Mouse (Mus musculus) thymus, postnatal 10 days (tissue): ENCODE measurements around the gene Xrcc4.

ENCODE experiments used
- DNase-seq, 2 experiments: peaks; one replicate each; pipeline ENCODE4 v3.0.0; 2021; ENCODE audit warnings: low spot score in 2 of 2

Gene Xrcc4

DNA sequence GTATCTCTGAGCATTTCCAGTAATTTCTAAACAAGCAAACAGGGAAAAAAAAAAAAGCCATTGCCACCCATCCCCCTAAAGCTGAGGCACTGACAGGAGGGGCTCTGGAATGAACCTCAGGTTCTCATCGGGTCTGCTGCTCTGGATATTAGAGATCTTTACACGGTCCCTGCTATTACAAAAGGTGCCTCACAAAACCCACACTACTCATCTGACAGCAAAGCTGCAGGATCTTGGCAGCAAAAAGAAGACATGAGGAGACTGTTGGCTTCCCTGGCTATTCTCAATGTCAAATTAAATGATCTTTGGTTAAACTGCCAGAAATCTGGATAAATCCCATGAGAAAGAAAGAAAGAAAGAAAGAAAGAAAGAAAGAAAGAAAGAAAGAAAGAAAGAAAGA lies 145.1 kb downstream of the Xrcc4 start:
- DNase-seq: no peak

DNA sequence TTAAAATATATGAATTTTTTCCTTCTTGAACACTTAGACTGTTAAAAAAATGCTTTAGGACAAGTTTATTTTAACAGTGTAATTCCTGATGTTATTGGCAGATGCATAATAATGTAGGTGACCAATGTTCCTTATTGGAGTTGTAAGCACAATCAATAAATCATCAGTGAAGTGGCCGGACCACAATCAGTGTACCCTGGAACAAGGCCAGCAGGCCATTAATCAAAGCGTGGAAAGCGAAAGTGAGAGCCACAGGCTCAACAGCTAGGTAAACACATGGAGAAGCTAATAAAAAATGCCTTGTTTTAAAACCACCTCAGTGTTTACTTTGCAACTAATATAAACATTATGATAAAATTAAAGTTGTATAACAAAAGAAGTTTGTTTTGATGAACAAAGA lies 159.9 kb downstream of the Xrcc4 start:
- no peak for DNase-seq

DNA sequence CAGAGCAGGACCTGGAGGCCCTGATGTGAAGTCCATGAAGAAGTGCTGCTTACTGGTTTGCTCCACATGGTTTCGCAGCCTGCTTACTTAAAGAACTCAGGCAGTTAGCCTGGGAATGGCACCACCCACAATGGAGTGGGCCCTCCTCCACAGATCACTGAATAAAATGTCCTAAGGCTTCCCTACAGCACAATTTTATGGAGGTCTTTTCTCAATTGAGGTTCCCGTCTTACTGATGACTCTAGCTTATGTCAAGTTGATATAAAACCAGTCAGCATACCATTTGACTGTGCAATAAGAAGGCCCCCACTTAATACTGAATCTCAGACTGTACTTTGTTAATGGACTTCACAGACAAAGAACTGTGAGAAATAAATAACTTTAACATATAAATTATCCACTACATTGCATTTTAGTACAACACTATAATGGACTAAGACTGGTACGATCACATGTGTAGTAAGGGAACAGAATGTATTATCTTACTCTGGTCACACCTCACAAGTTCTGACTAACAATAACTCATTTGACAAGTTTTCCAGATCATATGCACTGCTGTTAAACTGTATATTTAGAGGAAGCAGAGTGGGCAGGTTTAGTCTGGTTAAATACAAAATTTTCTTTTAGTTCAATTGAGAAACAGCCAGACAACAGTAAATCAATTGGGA lies 170.5 kb downstream of the Xrcc4 start:
- no peak for DNase-seq

DNA sequence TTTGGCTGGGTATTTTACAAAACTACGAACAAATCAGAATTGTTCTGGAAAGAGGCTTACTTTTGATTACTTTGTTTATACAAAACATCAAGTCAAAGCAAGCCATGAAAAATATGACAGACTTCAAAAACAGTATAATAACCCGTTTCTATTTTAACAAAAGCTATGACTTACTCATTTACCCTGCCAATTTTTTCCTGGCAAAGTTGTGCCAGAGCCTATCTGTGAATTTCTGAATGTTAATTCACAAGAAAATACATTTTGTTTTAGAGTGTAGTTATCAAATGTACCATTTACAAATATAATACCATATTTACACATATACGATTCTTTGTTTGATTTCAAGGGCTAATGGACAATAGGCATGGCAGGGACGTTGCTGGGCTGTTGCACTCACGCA lies 175.1 kb downstream of the Xrcc4 start:
- DNase-seq: no peak

DNA sequence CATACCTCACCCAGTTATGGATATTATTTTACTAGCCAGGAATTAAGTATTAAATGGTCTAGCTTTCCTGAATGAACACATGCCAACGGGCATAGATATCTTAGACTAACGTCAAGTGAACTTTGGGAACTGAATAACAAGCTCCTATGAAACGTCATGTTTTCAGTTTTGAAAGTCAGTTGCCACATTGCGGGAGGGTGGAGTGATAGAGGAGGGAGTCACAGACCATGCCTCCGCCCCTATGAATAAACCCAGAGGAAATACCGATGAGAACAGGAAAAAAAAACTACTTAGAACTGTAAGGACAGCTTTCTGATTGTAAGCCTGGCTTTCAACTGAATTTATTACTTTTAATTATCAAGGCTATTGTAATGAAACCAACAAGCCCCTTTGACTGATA lies 175.5 kb downstream of the Xrcc4 start:
- DNase-seq: no peak

- DNase-seq: no peak
Observed at GRCm38 (mm10) chr13:89906120-89906519, 183.3 kb downstream of the Xrcc4 start.

DNA sequence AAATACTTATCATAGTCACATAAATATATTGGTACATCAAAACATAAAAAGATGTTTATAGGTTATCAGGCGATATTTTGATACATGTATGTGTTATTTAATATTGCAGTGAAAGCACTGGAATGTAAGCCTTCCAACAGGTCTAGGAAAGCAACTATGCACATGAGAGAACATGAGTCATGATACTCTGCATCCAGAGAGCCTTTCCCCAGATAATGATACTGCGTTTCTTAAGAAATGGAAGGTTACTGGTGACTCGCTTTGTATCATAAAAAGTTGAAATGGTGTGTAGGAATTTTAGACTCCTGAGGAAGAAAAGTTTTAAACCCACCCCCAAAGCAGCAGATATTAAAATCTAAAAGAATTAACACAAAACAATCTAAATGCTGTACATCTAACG lies 190.3 kb downstream of the Xrcc4 start:
- no peak for DNase-seq

GRCm38 (mm10) chr13:89892140-89892539 lies 197.3 kb downstream of the Xrcc4 start:
- DNase-seq: no peak

DNA sequence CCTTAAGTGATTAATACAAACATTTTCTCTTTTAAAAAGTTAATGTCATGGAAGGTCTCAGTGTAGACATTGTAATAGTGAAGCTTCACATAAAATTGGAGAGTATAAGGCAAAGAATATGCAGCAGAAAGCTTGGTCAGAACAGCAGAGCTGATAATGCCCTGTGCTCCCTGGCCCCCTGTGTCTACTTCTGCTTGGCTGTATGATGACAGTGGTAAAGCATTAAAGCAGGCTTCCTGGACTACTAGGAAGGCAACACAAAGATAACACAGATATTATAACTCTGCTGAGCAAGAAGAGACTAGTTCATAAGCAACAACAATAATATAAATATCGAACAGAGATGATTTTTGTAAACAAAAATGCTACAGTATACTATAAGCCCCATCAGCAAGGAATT lies 199.2 kb downstream of the Xrcc4 start:
- no peak for DNase-seq

GRCm38 (mm10) chr13:89889074-89889473 lies 200.3 kb downstream of the Xrcc4 start:
- no peak for DNase-seq

DNA sequence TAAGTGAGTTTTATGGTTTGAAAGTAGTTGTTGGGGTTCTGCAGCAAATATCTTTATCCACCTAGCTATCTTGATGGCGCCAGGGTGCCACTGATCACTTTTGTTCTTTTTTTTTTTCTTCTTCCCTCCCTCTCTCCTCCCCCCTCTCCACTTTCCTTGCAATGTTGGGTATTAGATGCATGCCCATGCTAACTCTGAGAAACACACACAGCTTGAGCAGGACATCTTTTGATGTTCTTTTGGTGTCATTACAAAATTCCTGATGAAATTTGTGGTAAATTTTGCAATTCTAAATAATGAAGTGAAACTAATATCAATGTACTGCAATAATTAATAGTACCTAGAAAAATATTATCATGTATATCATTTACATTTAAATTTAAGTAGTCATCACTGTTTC lies 205.9 kb downstream of the Xrcc4 start:
- DNase-seq: no peak

- no peak for DNase-seq
Observed at GRCm38 (mm10) chr13:89881281-89881680, 208.1 kb downstream of the Xrcc4 start.

DNA sequence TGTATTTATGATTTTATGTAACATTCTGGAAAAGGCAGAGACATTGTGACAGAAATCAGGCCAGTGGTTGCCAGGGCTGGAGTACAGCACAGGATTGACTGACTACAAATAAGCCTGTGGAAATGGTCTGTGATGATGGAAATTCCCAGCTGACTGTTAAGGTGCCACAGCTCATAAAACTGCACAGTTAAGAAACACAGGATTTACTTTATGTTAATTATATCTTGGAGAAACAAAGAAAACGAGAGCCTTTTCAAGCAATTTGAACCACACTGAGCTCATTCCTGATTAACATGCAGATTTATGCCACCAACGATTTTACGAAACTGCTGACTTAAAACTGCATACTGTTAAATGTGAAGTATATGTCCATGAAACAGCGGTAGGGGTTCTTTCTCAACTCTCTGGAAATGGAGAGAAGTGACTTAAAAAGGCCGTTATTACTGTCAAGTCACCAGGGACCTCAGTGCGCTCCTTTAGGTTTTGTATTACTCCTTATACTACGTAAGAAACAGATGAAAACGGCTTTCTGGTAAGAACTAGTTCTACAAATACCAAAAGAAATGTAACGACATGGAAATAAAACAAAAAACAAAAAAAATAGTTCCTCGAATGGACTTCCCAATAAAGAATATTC lies 210.5 kb downstream of the Xrcc4 start:
- DNase-seq: no peak

GRCm38 (mm10) chr13:89875499-89875898 lies 213.9 kb downstream of the Xrcc4 start:
- no peak for DNase-seq

- no peak for DNase-seq
Observed at GRCm38 (mm10) chr13:89872725-89873124, 216.7 kb downstream of the Xrcc4 start.

GRCm38 (mm10) chr13:89854139-89854538 lies 235.3 kb downstream of the Xrcc4 start:
- DNase-seq: no peak

DNA sequence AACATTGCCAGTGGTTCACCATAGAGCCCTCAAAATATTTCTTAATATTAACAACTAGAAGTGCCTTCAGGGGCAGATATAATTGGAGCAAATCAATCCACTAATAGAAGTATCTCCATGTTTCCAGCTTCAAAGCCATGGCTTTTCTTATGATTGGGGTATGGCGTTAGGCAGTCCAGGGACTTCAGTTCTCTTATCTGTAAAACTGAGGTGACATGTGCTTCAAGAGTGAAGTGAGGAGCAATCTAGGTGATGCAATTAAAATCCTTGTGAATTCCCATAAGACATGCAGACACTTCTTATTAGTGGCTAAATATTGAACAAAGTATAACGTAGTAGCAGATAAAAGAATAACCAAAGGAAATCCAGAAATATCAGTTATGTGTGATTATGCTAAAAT lies 238.7 kb downstream of the Xrcc4 start:
- no peak for DNase-seq

DNA sequence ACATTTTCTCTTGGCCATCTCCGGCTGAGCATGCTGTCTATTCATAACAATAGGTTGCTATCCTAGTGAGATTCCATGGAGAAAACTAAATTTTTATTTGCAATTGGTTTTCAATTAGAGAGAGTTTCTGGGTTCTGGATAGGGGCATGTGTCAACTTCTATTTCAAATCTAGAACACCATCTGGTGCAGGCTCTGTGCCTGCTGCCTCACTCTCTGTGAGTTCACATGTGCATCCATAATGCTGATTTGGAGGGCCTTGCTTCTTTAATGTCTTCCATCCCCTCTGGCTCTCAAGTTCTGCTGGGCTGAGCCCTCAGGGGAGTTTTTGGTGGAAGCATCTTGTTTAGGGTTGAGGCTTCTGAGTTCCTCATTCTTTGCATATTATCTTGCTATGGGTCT lies 239.5 kb downstream of the Xrcc4 start:
- DNase-seq: no peak

DNA sequence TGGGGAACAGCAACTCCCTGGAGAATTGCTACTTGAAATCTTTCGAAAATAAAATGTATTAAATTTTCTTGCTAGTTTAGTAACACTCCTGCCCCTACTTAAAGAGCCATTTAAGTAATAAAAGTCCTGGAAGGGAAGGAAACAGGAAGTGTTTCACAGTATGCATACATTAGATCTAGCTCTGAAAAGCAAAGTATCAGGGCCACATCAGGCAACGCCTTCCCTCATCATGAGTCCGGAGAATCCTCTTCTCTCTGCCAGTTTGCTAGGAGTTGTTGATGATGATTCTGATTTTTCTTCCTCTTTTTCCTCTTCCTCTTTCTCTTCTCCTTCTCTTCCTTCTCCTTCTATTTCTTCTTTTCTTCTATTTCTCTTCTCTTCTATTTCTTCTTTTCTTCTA lies 250.8 kb downstream of the Xrcc4 start:
- DNase-seq: no peak

DNA sequence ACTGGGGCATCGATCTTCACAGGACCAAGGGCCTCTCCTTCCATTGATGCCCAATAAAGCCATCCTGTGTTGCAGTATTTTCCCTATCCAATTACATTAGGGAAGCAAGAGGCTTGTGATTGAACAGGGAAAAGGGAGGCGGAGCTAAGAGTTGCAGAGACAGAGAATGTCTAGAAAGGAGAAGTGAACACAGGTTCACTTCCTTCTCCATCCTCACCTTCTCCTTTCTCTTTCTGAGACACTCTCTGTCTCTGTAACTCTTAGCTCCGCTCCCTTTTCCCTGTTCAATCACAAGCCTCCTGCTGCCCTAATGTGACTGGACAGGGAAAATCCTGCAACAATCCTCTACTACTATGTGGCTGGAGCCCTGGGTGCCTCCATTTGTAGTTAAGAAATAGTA lies 254.9 kb downstream of the Xrcc4 start:
- no peak for DNase-seq

DNA sequence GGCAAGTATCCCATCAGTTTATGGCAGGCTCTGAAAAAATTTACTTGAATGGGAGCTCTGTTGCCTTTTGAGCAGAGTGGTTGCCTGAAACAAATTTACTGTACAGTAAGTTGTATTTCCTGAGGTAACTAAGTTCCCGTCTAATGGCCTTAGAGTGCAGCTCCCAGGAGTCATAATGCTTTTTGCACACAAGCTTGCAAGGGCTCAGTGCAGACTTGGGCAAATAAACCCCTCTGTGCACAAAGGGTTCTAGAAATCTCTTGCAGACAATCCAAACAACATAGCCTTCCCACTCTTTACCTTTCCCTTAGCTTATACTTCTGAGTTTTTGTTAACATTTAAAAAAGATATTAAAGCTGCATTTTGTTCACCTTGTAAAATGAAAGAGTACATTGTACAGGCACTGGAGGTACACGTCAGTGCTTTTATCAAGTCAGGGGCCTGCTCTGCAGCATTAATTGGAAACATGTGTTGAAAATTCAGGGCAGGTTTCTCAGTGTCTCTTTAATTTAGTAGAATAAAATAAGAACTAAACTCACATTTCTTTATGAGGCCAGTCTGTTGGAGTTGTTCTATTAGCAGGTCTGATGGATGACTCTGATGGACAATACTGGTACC lies 256.2 kb downstream of the Xrcc4 start:
- no peak for DNase-seq

DNA sequence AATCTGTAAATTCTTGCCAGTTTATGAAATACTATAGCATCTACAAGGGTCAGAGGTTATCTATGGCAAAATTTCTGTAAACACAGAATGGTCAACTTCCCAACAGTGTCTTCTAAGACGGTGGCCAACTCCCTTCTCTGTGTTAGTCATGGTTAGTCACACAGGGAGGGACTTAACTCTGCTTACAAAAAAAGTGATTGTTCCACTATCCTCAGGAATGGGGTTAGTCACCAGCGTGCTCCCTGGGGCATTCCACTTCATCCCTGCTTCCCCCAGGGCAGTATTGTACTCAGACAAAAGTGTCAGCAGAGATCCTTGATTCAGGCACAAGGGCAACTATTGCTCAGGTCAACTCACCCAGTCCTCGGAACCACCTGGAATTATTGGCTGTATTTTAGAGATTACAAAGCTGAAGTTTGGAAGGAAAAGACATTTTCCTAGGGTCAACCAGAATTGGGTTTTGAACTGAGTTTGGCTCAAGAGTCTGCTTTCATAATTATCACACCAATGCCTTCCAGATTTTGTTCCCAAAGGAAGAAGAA lies 260.9 kb downstream of the Xrcc4 start:
- DNase-seq: no peak

GRCm38 (mm10) chr13:89827838-89828237 lies 261.6 kb downstream of the Xrcc4 start:
- DNase-seq: no peak
